Mouse (Mus musculus): ENCODE data around the gene Acy3. TPM values are rescaled to one million over a fixed set of nuclear protein-coding genes. Genes with fewer than 3 reads are reported as not detected.

The Acy3 gene
- total and polyA plus RNA-seq, 3 experiments = 5.9 to 12.1 TPM; not detected in 1

GRCm38 (mm10) chr19:4011086-4011485 is 24.7 kb downstream of the Acy3 start:
- no peaks in the 10 kb centered on the region for H3K9me3 ChIP-seq (replicated peaks; ENCODE audit: insufficient read depth, low read length)
- H3K9ac ChIP-seq (ENCODE audit: control insufficient read depth, low read depth, low read length, poor library complexity, severe bottlenecking) = no peak overlapping the region
- no peak for DNase-seq (ENCODE audit: low read depth, low spot score)
- peaks cover 10% of the 10 kb centered on the region for H3K79me2 ChIP-seq (ENCODE audit: control insufficient read depth, insufficient read depth, low read length, poor library complexity)
- no peaks in the 10 kb centered on the region for H3K27me3 ChIP-seq (ENCODE audit: control insufficient read depth in 1 of 2, insufficient read depth in 2 of 2, low read length in 2 of 2)
- peaks cover 0 to 7% of the 10 kb centered on the region in 2 experiments; a peak in 2 of 4 replicates for H3K4me1 ChIP-seq (ENCODE audit: control insufficient read depth in 1 of 2, insufficient read depth in 2 of 2, low read length in 2 of 2)
- H3K36me3 ChIP-seq (ENCODE audit: control insufficient read depth in 1 of 2, insufficient read depth in 2 of 2, low read length in 2 of 2) = peaks cover 2 to 8% of the 10 kb centered on the region in 2 experiments; a peak in 3 of 4 replicates
- no peak overlapping the region for H3K4me3 ChIP-seq (ENCODE audit: control insufficient read depth in 1 of 2, insufficient read depth in 1 of 2, low read depth in 2 of 2, low read length in 2 of 2)
- no peak overlapping the region for H3K27ac ChIP-seq (ENCODE audit: control insufficient read depth, low read depth, low read length)
- TF ChIP-seq JUND (IDR thresholded peaks at IDR 0.05; ENCODE audit: low read depth, low read length) = no peak
- no peak for TF ChIP-seq GABPA (IDR thresholded peaks at IDR 0.05; ENCODE audit: low read depth, low read length)
- no peak for TF ChIP-seq TAL1 (IDR thresholded peaks at IDR 0.05; ENCODE audit: low read length)
- TF ChIP-seq NELFE (IDR thresholded peaks at IDR 0.05; ENCODE audit: low read depth, low read length) = no peak
- TF ChIP-seq MAZ (IDR thresholded peaks at IDR 0.05; ENCODE audit: low read depth, low read length) = no peak
- TF ChIP-seq ZNF384 (IDR thresholded peaks at IDR 0.05; ENCODE audit: low read depth, low read length) = no peak
- TF ChIP-seq RCOR1 (IDR thresholded peaks at IDR 0.05; ENCODE audit: low read depth, low read length) = no peak

- Histone ChIP-seq H3K4me1 (ENCODE audit: control insufficient read depth in 1 of 2, insufficient read depth in 2 of 2, low read length in 2 of 2) (peaks cover 0 to 7% of the 10 kb centered on the region in 2 experiments; a peak in 2 of 4 replicates), H3K9ac (ENCODE audit: control insufficient read depth, low read depth, low read length, poor library complexity, severe bottlenecking) (peak within 1 kb of the TSS; percentile 78), H3K4me3 (ENCODE audit: control insufficient read depth in 1 of 2, insufficient read depth in 1 of 2, low read depth in 2 of 2, low read length in 2 of 2) (peak within 1 kb of the TSS; percentile 77 to 88), H3K27me3 (ENCODE audit: control insufficient read depth in 1 of 2, insufficient read depth in 2 of 2, low read length in 2 of 2) (no peaks in the 10 kb centered on the region), H3K9me3 (replicated peaks; ENCODE audit: insufficient read depth, low read length) (no peaks in the 10 kb centered on the region), H3K79me2 (ENCODE audit: control insufficient read depth, insufficient read depth, low read length, poor library complexity) (peaks cover 10% of the 10 kb centered on the region), H3K27ac (ENCODE audit: control insufficient read depth, low read depth, low read length) (peak within 1 kb of the TSS; percentile 49), H3K36me3 (ENCODE audit: control insufficient read depth in 1 of 2, insufficient read depth in 2 of 2, low read length in 2 of 2) (peaks cover 0 to 8% of the 10 kb centered on the region in 2 experiments; a peak in 2 of 4 replicates)
- peak; percentile 99 for DNase-seq (ENCODE audit: low read depth, low spot score)
- peak; percentile 66; the same call in 1 of the 2 replicates for TF ChIP-seq TBP (IDR thresholded peaks at IDR 0.05; ENCODE audit: low read depth, low read length)
- peak; percentile 18; the same call in 1 of the 2 replicates for TF ChIP-seq BHLHE40 (IDR thresholded peaks at IDR 0.05; ENCODE audit: borderline replicate concordance, low read depth, low read length)
- peak; percentile 74 to 92 for TF ChIP-seq POLR2A (IDR thresholded peaks at IDR 0.05; ENCODE audit: control insufficient read depth in 1 of 2, insufficient read depth in 1 of 2, low read depth in 1 of 2, low read length in 2 of 2, poor library complexity in 1 of 2)
- TF ChIP-seq CTCF (IDR thresholded peaks at IDR 0.05 in 2 of 3, conservative IDR thresholded peaks at IDR 0.05 in 1 of 3; ENCODE audit: control insufficient read depth in 1 of 3, insufficient read depth in 1 of 3, low read depth in 2 of 3, low read length in 3 of 3, poor library complexity in 1 of 3, severe bottlenecking in 1 of 3) = peak; percentile 70 to 91 (median 73)
- no peak for TF ChIP-seq GATA1 (IDR thresholded peaks at IDR 0.05; ENCODE audit: low read depth, low read length)
- peak; percentile 82 for TF ChIP-seq MAX (IDR thresholded peaks at IDR 0.05; ENCODE audit: low read length)
- TF ChIP-seq RAD21 (IDR thresholded peaks at IDR 0.05; ENCODE audit: low read depth, low read length) = peak; percentile 56
- peak; percentile 91 for TF ChIP-seq MXI1 (IDR thresholded peaks at IDR 0.05; ENCODE audit: low read depth, low read length)
- TF ChIP-seq E2F4 (IDR thresholded peaks at IDR 0.05; ENCODE audit: borderline replicate concordance, low read depth, low read length) = peak; percentile 62; the same call in 1 of the 2 replicates
- peak; percentile 96 for TF ChIP-seq SIN3A (IDR thresholded peaks at IDR 0.05; ENCODE audit: low read length)
- peak; percentile 21; the same call in 1 of the 2 replicates for TF ChIP-seq MAZ (IDR thresholded peaks at IDR 0.05; ENCODE audit: low read depth, low read length)
- TF ChIP-seq UBTF (IDR thresholded peaks at IDR 0.05; ENCODE audit: borderline replicate concordance, insufficient read depth, low read depth, low read length) = no peak
- no peak for TF ChIP-seq ZNF384 (IDR thresholded peaks at IDR 0.05; ENCODE audit: low read depth, low read length)
- peak; percentile 63 for TF ChIP-seq SMC3 (IDR thresholded peaks at IDR 0.05; ENCODE audit: low read depth, low read length)
- peak; percentile 93 for TF ChIP-seq ELF1 (IDR thresholded peaks at IDR 0.05; ENCODE audit: low read depth, low read length)
- TF ChIP-seq POLR2AphosphoS2 (IDR thresholded peaks at IDR 0.05; ENCODE audit: low read length) = peak; percentile 77
- no peak for TF ChIP-seq JUND (IDR thresholded peaks at IDR 0.05; ENCODE audit: low read depth, low read length)
- peak; percentile 84 for TF ChIP-seq NELFE (IDR thresholded peaks at IDR 0.05; ENCODE audit: low read depth, low read length)
- peak; percentile 97 for TF ChIP-seq HCFC1 (IDR thresholded peaks at IDR 0.05; ENCODE audit: low read depth, low read length)
- peak; percentile 94 for TF ChIP-seq KAT2A (conservative IDR thresholded peaks at IDR 0.05; ENCODE audit: low read depth, low read length)
- no peak for TF ChIP-seq ETS1 (IDR thresholded peaks at IDR 0.05; ENCODE audit: low read depth, low read length)
- no peak; the same call in 1 of the 2 replicates for TF ChIP-seq ZMIZ1 (IDR thresholded peaks at IDR 0.05; ENCODE audit: low read depth, low read length)
- TF ChIP-seq USF1 (IDR thresholded peaks at IDR 0.05; ENCODE audit: low read depth, low read length) = peak; percentile 61
- TF ChIP-seq NRF1 (IDR thresholded peaks at IDR 0.05; ENCODE audit: insufficient read depth, low read depth, low read length, poor library complexity, severe bottlenecking) = peak; percentile 82
These were observed 26.2 kb downstream of the Acy3 start, which contains the start of gene Ndufv1 for GRCm38 (mm10) chr19:4012432-4013022. Ndufv1 (minus strand) TSS chr19:4012806.

Data from MEL (cell line).